Mouse (Mus musculus) retina, embryonic 14.5 days (tissue): ENCODE data around the gene Cd72.
A peak's percentile ranks its signal among the peaks of the same experiment; 100 is the strongest.
"Not testable (repeated sequence)": the region's sequence is repeated elsewhere in the genome, so short reads cannot be mapped to it uniquely, and the experiment has no call there.

Experiments used
- DNase-seq: peaks from one replicate; pipeline ENCODE4 v3.0.0-alpha.2; 2015; ENCODE audit warnings: low spot score

Gene Cd72

GRCm38 (mm10) chr4:43454041-43454836 is at the start of gene Cd72:
Gene Cd72, minus strand, starts transcription at chr4:43454628.
- no peak for DNase-seq

- no peak for DNase-seq
Measured at GRCm38 (mm10) chr4:43503506-43503905, 49.1 kb upstream of the Cd72 start.

- no peak for DNase-seq
Measured at GRCm38 (mm10) chr4:43503041-43503440, 48.6 kb upstream of the Cd72 start.

- DNase-seq: peak; percentile 93
Measured at GRCm38 (mm10) chr4:43499407-43500333, 45.2 kb upstream of the Cd72 start, which contains the start of gene Arhgef39. Gene Arhgef39, minus strand, starts transcription at chr4:43499695.

DNA sequence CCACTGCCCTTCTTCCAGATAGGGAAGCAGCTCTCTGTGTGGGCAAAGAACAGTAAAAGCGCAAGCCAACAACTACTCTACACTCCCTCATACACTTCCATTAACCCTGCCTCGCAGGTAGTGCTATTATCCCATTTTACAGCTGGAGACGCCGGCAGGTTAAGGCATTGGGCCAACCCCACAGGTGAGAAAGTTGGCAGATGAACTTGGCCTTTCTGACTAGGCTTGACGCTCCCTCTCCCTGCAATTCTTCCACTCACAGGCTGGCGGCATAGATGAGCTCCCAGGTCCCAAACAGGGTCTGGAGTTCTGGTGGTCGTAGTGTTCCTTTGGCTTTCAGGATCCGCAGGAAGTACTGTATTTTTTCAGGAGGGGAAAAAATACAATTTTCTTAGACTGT is 44.6 kb upstream of the Cd72 start:
- peak; percentile 67 for DNase-seq

GRCm38 (mm10) chr4:43497946-43498345 is 43.5 kb upstream of the Cd72 start:
- DNase-seq: no peak

DNA sequence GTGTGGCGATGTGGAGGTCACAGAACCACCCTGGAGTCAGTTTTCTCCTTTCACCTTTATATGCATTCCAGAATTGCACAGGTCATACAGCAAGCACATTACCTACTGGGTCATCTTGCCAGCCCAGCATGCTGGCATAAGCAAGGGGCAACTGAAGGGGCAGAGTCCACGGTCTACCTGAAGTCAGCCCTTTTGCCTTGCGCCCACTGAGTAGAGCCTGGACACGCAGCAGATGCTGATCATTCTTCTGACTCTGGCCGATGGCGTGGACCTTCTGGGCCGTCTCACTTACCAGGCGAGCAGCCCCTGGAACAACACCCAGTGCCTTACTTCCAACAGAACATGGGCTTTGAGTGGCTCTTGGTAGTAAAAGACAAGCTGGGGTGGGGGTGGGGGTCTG is 43.0 kb upstream of the Cd72 start:
- DNase-seq: no peak

GRCm38 (mm10) chr4:43496587-43496986 is 42.2 kb upstream of the Cd72 start:
- no peak for DNase-seq

DNA sequence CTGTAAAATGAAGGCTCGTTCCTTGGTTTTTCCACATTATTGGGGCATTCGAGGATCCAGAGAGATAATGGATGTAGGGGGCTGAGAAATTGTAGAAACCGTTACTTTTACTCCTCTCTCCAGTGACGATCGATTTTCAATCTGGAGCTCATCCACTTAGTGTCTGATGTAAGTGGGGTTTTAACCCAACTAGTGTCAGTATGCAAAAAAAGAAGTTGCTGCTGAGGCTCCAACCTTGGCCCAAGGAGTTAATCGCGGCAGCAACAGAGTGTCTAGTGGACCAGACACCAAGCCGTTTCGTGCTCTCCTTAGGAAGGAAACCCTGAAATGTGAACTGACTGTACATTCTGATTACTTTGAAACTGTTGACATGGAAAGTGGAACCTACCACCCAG is 39.4 kb upstream of the Cd72 start:
- DNase-seq: no peak

GRCm38 (mm10) chr4:43493186-43493845 is 38.9 kb upstream of the Cd72 start:
- peak; percentile 99 for DNase-seq

DNA sequence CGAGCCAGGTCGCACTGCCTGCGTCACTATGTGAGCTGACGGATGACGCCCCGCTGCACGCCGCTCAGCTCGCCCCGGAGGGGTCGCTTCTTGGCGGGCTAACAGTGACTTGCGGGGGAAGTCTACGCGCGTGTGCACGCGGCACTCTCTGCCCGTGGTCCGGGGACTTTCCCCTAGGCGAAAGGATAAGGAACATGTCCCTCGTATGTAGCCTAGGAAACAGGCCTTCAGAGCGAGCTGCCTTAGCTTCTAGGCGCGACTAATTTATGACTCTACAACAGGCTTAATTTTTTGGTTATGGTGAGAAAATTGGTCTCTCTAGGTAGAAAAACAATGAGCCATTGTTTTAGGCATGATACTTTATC is 38.4 kb upstream of the Cd72 start, which contains the start of gene Ccdc107:
Gene Ccdc107 (plus strand): TSS at position 80 of the 365 bp plus-strand sequence.
- DNase-seq: peak; percentile 92

DNA sequence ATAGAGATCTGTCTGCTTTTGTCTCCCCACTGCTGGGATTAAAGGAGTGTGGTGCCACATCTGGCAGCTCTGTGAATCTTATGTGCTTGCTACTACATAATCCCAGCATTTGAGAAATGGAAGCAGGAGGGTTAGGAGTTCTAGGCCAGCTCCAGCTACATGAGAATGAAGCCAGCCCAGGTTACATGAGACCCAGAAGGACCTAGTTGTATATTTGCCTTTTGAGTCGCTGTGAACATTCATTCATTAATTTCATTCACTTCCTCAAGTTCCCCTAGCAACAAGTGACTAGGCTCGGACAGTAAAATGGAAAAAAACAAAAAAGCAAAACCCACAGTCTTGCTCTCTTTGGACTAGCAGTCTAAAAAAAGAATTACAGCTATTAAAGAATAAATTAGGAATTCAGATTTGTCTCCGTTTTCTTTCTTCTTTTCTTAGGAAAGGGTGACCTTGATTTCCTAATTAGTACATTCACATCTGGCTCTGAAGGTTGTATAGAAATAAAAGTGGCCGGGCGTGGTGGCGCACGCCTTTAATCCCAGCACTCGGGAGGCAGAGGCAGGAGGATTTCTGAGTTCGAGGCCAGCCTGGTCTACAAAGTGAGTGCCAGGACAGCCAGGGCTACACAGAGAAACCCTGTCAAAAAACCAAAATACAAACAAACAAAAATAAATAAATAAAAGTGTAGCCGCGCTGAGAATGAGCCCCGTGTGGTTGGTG is 37.8 kb upstream of the Cd72 start:
- peak; percentile 40 for DNase-seq

GRCm38 (mm10) chr4:43490801-43491200 is 36.4 kb upstream of the Cd72 start:
- DNase-seq: no peak

DNA sequence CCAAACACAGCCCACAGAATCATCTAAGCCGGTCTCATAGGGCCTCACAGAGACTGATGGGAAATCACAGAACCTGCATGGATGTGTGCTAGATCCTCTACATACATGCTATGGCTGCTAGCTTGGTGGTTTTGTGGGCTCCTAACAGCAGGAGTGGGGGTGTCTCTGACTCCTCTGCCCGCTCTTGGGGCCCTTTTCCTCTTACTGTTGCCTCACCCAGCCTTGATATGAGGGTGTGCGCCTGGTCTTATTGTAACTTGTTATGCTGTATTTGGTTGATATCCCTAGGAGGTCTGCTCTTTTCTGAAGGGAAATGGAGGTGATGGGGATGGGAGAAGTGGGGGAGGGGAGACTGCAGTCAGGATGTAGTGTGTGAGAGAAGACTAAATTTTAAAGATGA is 35.2 kb upstream of the Cd72 start:
- DNase-seq: no peak

DNA sequence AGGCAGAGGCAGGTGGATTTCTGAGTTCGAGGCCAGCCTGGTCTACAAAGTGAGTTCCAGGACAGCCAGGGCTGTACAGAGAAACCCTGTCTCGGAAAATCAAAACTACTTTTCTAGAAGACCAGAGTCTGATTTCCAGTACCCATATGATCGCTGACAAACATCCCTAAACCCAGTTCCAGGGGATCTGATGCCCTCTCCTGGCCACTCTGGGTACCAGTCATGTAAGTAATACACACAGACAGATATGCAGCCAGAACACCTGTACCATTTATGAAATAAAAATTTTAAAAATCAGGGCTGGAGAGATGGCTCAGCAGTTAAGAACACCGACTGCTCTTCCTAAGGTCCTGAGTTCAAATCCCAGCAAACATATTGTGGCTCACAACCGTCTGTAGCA is 31.2 kb upstream of the Cd72 start:
- not testable (repeated sequence) for DNase-seq

- DNase-seq: no peak
Measured at GRCm38 (mm10) chr4:43483535-43484091, 29.2 kb upstream of the Cd72 start, which contains the start of gene Sit1. Gene Sit1, minus strand, starts transcription at chr4:43483734.

GRCm38 (mm10) chr4:43482591-43482990 is 28.2 kb upstream of the Cd72 start:
- DNase-seq: no peak

DNA sequence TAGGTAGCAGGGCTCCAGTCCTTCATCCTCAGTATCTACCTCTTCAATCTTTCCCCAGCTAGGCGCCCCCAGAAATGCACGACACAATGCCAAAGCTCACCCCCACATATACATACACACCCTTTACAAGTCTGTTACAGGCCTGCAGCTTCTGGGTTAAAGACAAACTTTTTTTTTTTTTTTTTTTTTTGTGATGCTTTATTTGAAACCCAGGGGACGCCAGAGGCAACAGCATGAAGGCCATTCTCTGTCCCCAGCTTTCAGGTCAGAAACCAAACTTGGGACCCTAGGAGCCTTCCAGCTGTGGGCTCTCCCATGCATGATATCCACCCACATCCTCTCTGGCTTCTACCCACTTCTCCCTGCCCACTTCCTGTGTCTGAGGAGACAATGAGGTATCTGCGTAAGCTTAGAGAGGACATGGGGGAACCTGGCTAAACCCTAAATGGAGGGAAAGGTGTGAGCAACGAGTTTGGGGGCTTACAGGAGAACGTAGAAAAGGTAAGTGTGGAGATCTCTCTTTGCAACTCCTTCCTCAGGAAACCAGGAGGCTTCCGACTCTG is 27.5 kb upstream of the Cd72 start:
- no peak for DNase-seq

DNA sequence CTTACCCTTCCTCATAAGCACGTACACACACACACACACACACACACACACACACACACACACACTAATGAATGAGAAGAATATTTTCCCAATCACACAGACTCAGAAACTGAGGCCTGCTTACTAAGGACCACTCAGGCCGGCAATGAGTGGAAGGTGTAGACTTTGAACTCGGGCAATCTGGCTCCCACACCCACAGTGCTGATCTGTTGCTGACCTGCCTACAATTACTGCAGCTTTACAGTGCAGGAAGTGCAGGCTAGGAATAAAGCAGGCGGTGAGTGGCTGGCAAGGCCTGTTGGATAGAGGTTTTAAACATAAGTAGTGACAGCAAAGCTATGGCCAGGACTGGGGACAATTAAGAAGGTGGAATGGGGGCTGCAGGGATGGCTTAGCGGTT is 26.6 kb upstream of the Cd72 start:
- no peak for DNase-seq

- peak; percentile 80 for DNase-seq
Measured at GRCm38 (mm10) chr4:43478906-43479832, 24.7 kb upstream of the Cd72 start.
